Mouse (Mus musculus): ENCODE results near the gene Uba1y. TPM values are rescaled to one million over a fixed set of nuclear protein-coding genes. Genes with fewer than 3 reads are reported as not detected.

Gene Uba1y
- not detected in 2 replicates for polyA plus RNA-seq (2021; fragmentation: Nextera tagmentation)
- long read RNA-seq, experiment 1, partial matches to known transcripts: 0 of 3 reads
- long read RNA-seq, experiment 1, other reads (novel, unspliced or antisense): 1 of 3 reads
- long read RNA-seq, experiment 2: 0 reads

DNA sequence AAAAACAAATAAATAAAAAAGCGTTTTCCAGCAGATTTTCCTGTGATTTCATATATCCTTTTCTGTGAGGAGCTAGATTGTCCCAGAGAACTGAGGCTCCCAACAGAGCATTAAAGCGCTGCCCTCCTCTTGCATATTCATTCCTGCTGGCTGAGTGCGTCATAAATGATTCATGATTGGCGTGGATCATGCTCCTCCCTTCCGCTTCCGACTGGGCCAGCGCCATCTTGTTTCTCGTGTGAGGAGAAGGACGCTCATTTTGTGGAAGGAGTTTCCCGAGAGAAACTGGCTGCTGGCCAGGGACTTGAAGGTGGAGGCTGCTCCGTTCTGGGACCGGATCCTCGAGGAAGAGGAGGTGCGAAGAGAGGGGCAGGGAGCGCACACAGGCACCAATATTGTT lies at the start of gene Uba1y:
Gene Uba1y (plus strand): TSS at position 254 of the 400 bp plus-strand sequence.

DNA sequence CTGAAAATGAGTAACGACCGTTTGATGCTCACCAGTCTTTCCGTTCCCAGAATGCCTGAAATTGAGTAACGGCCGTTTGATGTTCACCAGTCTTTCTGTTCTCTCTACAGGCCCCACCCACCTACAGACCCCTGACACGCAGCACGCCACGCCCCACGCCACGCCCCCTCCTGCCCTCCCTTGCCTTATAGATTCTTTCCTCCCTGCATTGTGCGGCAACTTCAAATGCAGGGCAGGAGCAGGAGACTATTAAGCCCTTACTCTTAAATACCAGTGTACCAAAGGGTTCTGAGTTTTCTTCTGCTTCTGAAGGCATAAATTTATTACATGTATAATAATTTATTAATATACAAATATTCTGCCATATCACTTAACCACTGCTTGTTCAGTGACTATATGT lies 21.1 kb upstream of the Uba1y start, which contains the start of gene Zfy1:
Gene Zfy1 (minus strand): TSS at position 101 of the 400 bp plus-strand sequence.

Other genes with a start within 250 kb of the Uba1y start
- not detected in 2 replicates for gene Zfy1, start 21.2 kb upstream of the Uba1y start, polyA plus RNA-seq (2021; fragmentation: Nextera tagmentation)
- gene Kdm5d, start 79.1 kb downstream of the Uba1y start, polyA plus RNA-seq (2021; fragmentation: Nextera tagmentation): 0.05 TPM in 1 of 2 replicates, not detected in the other
- gene Eif2s3y, start 191.9 kb downstream of the Uba1y start, polyA plus RNA-seq (2021; fragmentation: Nextera tagmentation): not detected in 2 replicates